Mouse (Mus musculus) myocyte (in vitro differentiated cells): ENCODE results near the gene Tnni2.

Experiments used
- CEBPB ChIP-seq: IDR thresholded peaks from 2 replicates; pipeline ENCODE4 v1.6.1; 2011; ENCODE audit warnings: mild to moderate bottlenecking, moderate library complexity; ENCODE audit not compliant: poor library complexity, insufficient read depth, severe bottlenecking
- E2F4 ChIP-seq: IDR thresholded peaks from one replicate; pipeline ENCODE4 v1.6.1; 2011; ENCODE audit warnings: mild to moderate bottlenecking, control low read depth, moderate library complexity; ENCODE audit not compliant: insufficient read depth
- MAX ChIP-seq: IDR thresholded peaks from one replicate; pipeline ENCODE4 v1.6.1; 2011; ENCODE audit warnings: low read depth, mild to moderate bottlenecking, control low read depth
- MYOD1 ChIP-seq, 3 experiments: IDR thresholded peaks; one replicate each; pipeline ENCODE4 v1.6.1; 2011; ENCODE audit warnings: control low read depth in 2 of 3, low read depth in 2 of 3, mild to moderate bottlenecking in 2 of 3, moderate library complexity in 1 of 3; ENCODE audit not compliant: insufficient read length in 2 of 3, control insufficient read depth in 1 of 3
- MYOG ChIP-seq, 3 experiments: IDR thresholded peaks; one replicate each; pipeline ENCODE4 v1.6.1; 2011; ENCODE audit warnings: control low read depth in 2 of 3, low read depth in 2 of 3, mild to moderate bottlenecking in 2 of 3; ENCODE audit not compliant: insufficient read length in 2 of 3, control insufficient read depth in 1 of 3, insufficient read depth in 1 of 3
- POLR2A ChIP-seq: IDR thresholded peaks from one replicate; pipeline ENCODE4 v1.6.1; 2011; ENCODE audit warnings: low read depth, mild to moderate bottlenecking, control low read depth, moderate library complexity; ENCODE audit not compliant: insufficient read length
- POLR2AphosphoS2 ChIP-seq: IDR thresholded peaks from one replicate; pipeline ENCODE4 v1.6.1; 2011; ENCODE audit warnings: low read depth, control low read depth; ENCODE audit not compliant: insufficient read length
- SRF ChIP-seq: IDR thresholded peaks from one replicate; pipeline ENCODE4 v1.6.1; 2011; ENCODE audit warnings: low read depth; ENCODE audit not compliant: control insufficient read depth, insufficient read length
- TCF12 ChIP-seq: IDR thresholded peaks from one replicate; pipeline ENCODE4 v1.6.1; 2011; ENCODE audit warnings: mild to moderate bottlenecking, control low read depth; ENCODE audit not compliant: poor library complexity, insufficient read depth, severe bottlenecking
- TCF3 ChIP-seq: IDR thresholded peaks from one replicate; pipeline ENCODE4 v1.6.1; 2011; ENCODE audit warnings: low read depth, control low read depth; ENCODE audit not compliant: insufficient read length
- USF1 ChIP-seq: IDR thresholded peaks from one replicate; pipeline ENCODE4 v1.6.1; 2011; ENCODE audit warnings: low read depth, mild to moderate bottlenecking, control low read depth, moderate library complexity

DNA sequence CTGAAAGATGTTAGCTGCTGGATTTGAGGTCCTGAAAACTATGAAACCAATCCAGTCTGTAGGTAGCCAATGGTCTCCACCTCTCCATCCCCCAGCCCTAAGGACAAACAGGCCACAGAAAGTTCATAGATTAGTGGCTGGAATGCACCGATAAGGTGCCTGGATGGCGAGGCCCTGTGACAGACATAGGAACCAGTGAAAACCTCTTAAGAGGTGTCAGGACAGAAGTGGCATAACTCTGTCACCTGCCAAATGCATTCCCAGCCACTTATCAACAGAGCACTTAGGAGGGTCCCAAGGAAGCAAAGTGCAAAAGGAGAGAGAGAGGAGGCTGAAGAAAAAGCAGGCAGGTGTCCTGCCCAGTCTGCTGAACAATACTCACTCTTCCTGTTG is 17.7 kb downstream of the Tnni2 start:
- TF ChIP-seq CEBPB, result no peak
- TF ChIP-seq POLR2A, result no peak
- TF ChIP-seq TCF12, result no peak
- no peak for TF ChIP-seq MYOD1 (IDR thresholded peaks at IDR 0.05; ENCODE audit: control insufficient read depth in 1 of 3, insufficient read length in 2 of 3, low read depth in 2 of 3)
- no peak for TF ChIP-seq SRF
- TF ChIP-seq MAX, result no peak
- TF ChIP-seq E2F4, result no peak
- TF ChIP-seq USF1, result no peak
- TF ChIP-seq POLR2AphosphoS2, result no peak
- no peak for TF ChIP-seq TCF3
- TF ChIP-seq MYOG (IDR thresholded peaks at IDR 0.05; ENCODE audit: control insufficient read depth in 1 of 3, insufficient read depth in 1 of 3, insufficient read length in 2 of 3, low read depth in 2 of 3), result no peak
